Mouse (Mus musculus): ENCODE data around the gene Rdh7.

- no peak for TF ChIP-seq CTCF (IDR thresholded peaks at IDR 0.05; ENCODE audit: insufficient read depth, low read length)
- TF ChIP-seq POLR2A (IDR thresholded peaks at IDR 0.05; ENCODE audit: borderline replicate concordance, extremely low read depth, low read depth, low read length), result no peak
Measured at GRCm38 (mm10) chr10:127897506-127897905, 8.9 kb upstream of the Rdh7 start.
